Comparison of ENCODE assay signal across 11 mouse cellular contexts in the genomic region with DNA sequence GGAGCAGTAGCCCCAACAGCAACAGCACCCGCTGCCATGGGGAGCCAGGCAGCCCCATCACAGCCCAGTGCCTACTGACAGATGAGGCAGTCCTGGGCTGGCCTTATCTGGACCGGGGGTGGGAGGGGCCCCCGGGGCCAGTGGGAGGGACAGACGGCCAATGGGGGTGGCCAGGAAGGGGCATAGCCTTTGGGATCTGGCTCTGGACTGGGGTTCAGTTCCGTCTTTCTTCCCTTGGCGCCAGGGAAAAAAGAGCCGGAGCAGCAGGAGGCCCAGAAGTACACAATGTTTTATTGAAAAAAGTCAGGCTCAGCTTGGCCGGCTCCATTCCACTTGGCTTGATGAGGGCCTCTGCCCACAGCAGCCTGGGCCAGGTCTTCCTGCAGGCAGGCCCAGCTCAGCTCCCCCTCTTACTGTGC. TPM values are rescaled to one million over a fixed set of nuclear protein-coding genes. Genes with fewer than 3 reads are reported as not detected.
DNase-seq lines count a peak whose midpoint lies in the region; ATAC-seq lines count a peak whose summit lies in the region.
"Had no signal": no experiment of that assay in that cellular context is flagged by ENCODE, and none has a peak within 500 bp of the region (broad histone marks: within the 10 kb centered on the region; RNA-seq: fewer than 3 reads in every experiment).

A gene (minus strand): TSS at position 62 of the 419 bp plus-strand sequence.

- DNase-seq in adrenal gland, adult 2 months: peak; percentile 37
- no peak for DNase-seq in adrenal gland, postnatal 25 days
- DNase-seq in heart, adult 11 months: peak; percentile 95
- peak; percentile 66 for DNase-seq in liver
- no peak for DNase-seq in lung, postnatal 10 days
- no peak for DNase-seq in embryo, embryonic 10.5 days (ENCODE audit: low spot score)
- DNase-seq: kidney, postnatal 14 days had no signal

- H3K9ac ChIP-seq in heart, embryonic 11.5 days (ENCODE audit: low read depth, low read length): no peak within 1 kb of the TSS
- H3K9ac ChIP-seq in hindbrain, embryonic 16.5 days (ENCODE audit: low read depth, low read length): no peak within 1 kb of the TSS
- H3K9ac ChIP-seq: heart, embryonic 15.5 days had no signal

- H3K4me3 ChIP-seq in heart, embryonic 11.5 days (ENCODE audit: low read depth, low read length): no peak within 1 kb of the TSS
- no peak within 1 kb of the TSS for H3K4me3 ChIP-seq in hindbrain, embryonic 16.5 days (ENCODE audit: low read length)
- H3K4me3 ChIP-seq: heart, embryonic 15.5 days had no signal

- H3K27ac ChIP-seq in heart, embryonic 11.5 days (ENCODE audit: low read depth, low read length): no peak within 1 kb of the TSS
- H3K27ac ChIP-seq in hindbrain, embryonic 16.5 days (ENCODE audit: low read depth, low read length): peak within 1 kb of the TSS; percentile 58; the same call in 1 of the 2 replicates
- H3K27ac ChIP-seq: heart, embryonic 15.5 days; macrophage had no signal

- H3K9me3 ChIP-seq in heart, embryonic 11.5 days (replicated peaks; ENCODE audit: control insufficient read depth, low read length): no peaks in the 10 kb centered on the region
- H3K9me3 ChIP-seq in hindbrain, embryonic 16.5 days (ENCODE audit: control insufficient read depth, low read length): no peaks in the 10 kb centered on the region
- H3K9me3 ChIP-seq: heart, embryonic 15.5 days had no signal

- H3K4me1 ChIP-seq in heart, embryonic 11.5 days (ENCODE audit: control insufficient read depth, insufficient read depth, low read length): no peaks in the 10 kb centered on the region
- H3K4me1 ChIP-seq in hindbrain, embryonic 16.5 days (ENCODE audit: control insufficient read depth, insufficient read depth, low read depth, low read length): peaks cover under 1% of the 10 kb centered on the region

- no peaks in the 10 kb centered on the region for H3K27me3 ChIP-seq in heart, embryonic 11.5 days (ENCODE audit: control insufficient read depth, insufficient read depth, low read length)
- no peaks in the 10 kb centered on the region for H3K27me3 ChIP-seq in hindbrain, embryonic 16.5 days (replicated peaks; ENCODE audit: control insufficient read depth, insufficient read depth, low read length)
- H3K27me3 ChIP-seq: heart, embryonic 15.5 days had no signal

- 74% methylated on average over 8 of the region's 8 CpGs for WGBS in heart, embryonic 11.5 days (ENCODE audit: insufficient replicate concordance)
- 55% methylated on average over 7 of the region's 8 CpGs for WGBS in hindbrain, embryonic 16.5 days

- H3K36me3 ChIP-seq in heart, embryonic 11.5 days (ENCODE audit: control insufficient read depth, insufficient read depth, low read length): peaks cover 56% of the 10 kb centered on the region
- H3K36me3 ChIP-seq in hindbrain, embryonic 16.5 days (ENCODE audit: control insufficient read depth, insufficient read depth, low read length): no peaks in the 10 kb centered on the region

- H3K4me2 ChIP-seq in heart, embryonic 11.5 days: no peak within 1 kb of the TSS
- H3K4me2 ChIP-seq in hindbrain, embryonic 16.5 days (ENCODE audit: low read length): no peak within 1 kb of the TSS
- H3K4me2 ChIP-seq: heart, embryonic 15.5 days had no signal

- ATAC-seq in heart, embryonic 11.5 days (replicated peaks; ENCODE audit: insufficient number of reproducible peaks, low FRiP score, low TSS enrichment): no peak
- peak; percentile 87 for ATAC-seq in hindbrain, embryonic 16.5 days

RNA-seq across cellular contexts. Expression of the gene that starts here (rescaled TPM):
- total RNA-seq in adrenal gland, adult 2 months (2021): 1 to 10 TPM; 1.3 to 2.9 TPM
- 1.9 and 3.3 TPM in 2 replicates for polyA plus RNA-seq in adrenal gland, adult 2 months (2012; rRNA removed)
- total RNA-seq in adrenal gland, postnatal 25 days (2021): 1.9 and 7.7 TPM in 2 replicates
- 0.70 and 2.6 TPM in 2 replicates for polyA plus RNA-seq in heart, embryonic 11.5 days (2014; fragmentation: Nextera tagmentation; extraction: Ambion mirVana)
- 6.0 and 9.9 TPM in 2 replicates for polyA plus RNA-seq in hindbrain, embryonic 16.5 days (2015; fragmentation: Nextera tagmentation; extraction: Ambion mirVana)

Comparison
In these comparisons a context has a peak if more than half of its experiments do, and no peak if none do; other contexts are left out.
1. DNase-seq: peak in adrenal gland, adult 2 months (single experiment), heart, adult 11 months (single experiment) and liver (single experiment); none in adrenal gland, postnatal 25 days (single experiment), lung, postnatal 10 days (single experiment) and embryo, embryonic 10.5 days (single experiment).